Mouse (Mus musculus) thymus, postnatal 4 days (tissue): ENCODE results near the gene Apoa2.

Experiments
- DNase-seq: peaks from one replicate; pipeline ENCODE4 v3.0.0; 2021

Gene Apoa2

GRCm38 (mm10) chr1:171224857-171225256 is at the start of gene Apoa2:
Gene Apoa2, plus strand, starts transcription at chr1:171225054.
- no peak for DNase-seq

GRCm38 (mm10) chr1:171179487-171180171 is 45.2 kb upstream of the Apoa2 start:
- DNase-seq = no peak

GRCm38 (mm10) chr1:171183025-171183424 is 41.8 kb upstream of the Apoa2 start:
- no peak for DNase-seq

- DNase-seq = no peak
These were observed 41.2 kb upstream of the Apoa2 start for GRCm38 (mm10) chr1:171183620-171184019.

- DNase-seq = peak; percentile 56
These were observed 40.5 kb upstream of the Apoa2 start for GRCm38 (mm10) chr1:171184314-171184713.

- no peak for DNase-seq
These were observed 39.2 kb upstream of the Apoa2 start for GRCm38 (mm10) chr1:171185655-171186054.

GRCm38 (mm10) chr1:171187851-171188700 is 36.8 kb upstream of the Apoa2 start:
- DNase-seq = no peak

GRCm38 (mm10) chr1:171189046-171189445 is 35.8 kb upstream of the Apoa2 start:
- no peak for DNase-seq

GRCm38 (mm10) chr1:171189476-171190114 is 35.3 kb upstream of the Apoa2 start:
- no peak for DNase-seq

GRCm38 (mm10) chr1:171190832-171191231 is 34.0 kb upstream of the Apoa2 start:
- no peak for DNase-seq

GRCm38 (mm10) chr1:171192283-171192682 is 32.6 kb upstream of the Apoa2 start:
- no peak for DNase-seq

GRCm38 (mm10) chr1:171193093-171193840 is 31.6 kb upstream of the Apoa2 start:
- no peak for DNase-seq

- DNase-seq = no peak
These were observed 30.7 kb upstream of the Apoa2 start for GRCm38 (mm10) chr1:171193911-171194830.

- no peak for DNase-seq
These were observed 29.6 kb upstream of the Apoa2 start for GRCm38 (mm10) chr1:171195046-171195822.

GRCm38 (mm10) chr1:171195887-171196397 is 28.9 kb upstream of the Apoa2 start, which contains the start of gene Pcp4l1:
Gene Pcp4l1, minus strand, starts transcription at chr1:171196268.
- DNase-seq = peak; percentile 28

GRCm38 (mm10) chr1:171199532-171199931 is 25.3 kb upstream of the Apoa2 start:
- DNase-seq = no peak

GRCm38 (mm10) chr1:171200769-171201168 is 24.1 kb upstream of the Apoa2 start:
- DNase-seq = no peak

- DNase-seq = no peak
These were observed 21.2 kb upstream of the Apoa2 start for GRCm38 (mm10) chr1:171203471-171204248.

GRCm38 (mm10) chr1:171204249-171204644 is 20.6 kb upstream of the Apoa2 start:
- no peak for DNase-seq
